Mouse (Mus musculus) CH12.LX (cell line): Measurements from ENCODE around the gene Tmem185b. TPM values are rescaled to one million over a fixed set of nuclear protein-coding genes. Genes with fewer than 3 reads are reported as not detected.
A peak's percentile ranks its signal among the peaks of the same experiment; 100 is the strongest.

Experiments
- DNase-seq: peaks from one replicate; pipeline ENCODE4 v3.0.0-alpha.2; 2013; ENCODE audit errors: extremely low read depth
- H3K27ac ChIP-seq: 2 replicates; pipeline ENCODE4 v1.5.1; 2012; ENCODE audit warnings: low read depth, mild to moderate bottlenecking, control low read depth, moderate library complexity; ENCODE audit not compliant: insufficient read depth
- H3K27me3 ChIP-seq: replicated peaks from 2 replicates; pipeline ENCODE3; 2012; ENCODE audit warnings: inconsistent platforms
- H3K36me3 ChIP-seq, 2 experiments: replicated peaks in 1 of 2; 2 replicates each; pipeline versions ENCODE3 to v1.6.1; 2012; ENCODE audit warnings: inconsistent platforms in 1 of 2, low read length in 1 of 2, mild to moderate bottlenecking in 1 of 2, mixed read lengths in 1 of 2, moderate library complexity in 1 of 2; ENCODE audit not compliant: control insufficient read depth in 1 of 2, insufficient read depth in 1 of 2
- H3K4me1 ChIP-seq, 2 experiments: 2 replicates each; pipeline ENCODE4 v1.6.1; 2012; ENCODE audit warnings: inconsistent platforms in 1 of 2, moderate library complexity in 1 of 2; ENCODE audit not compliant: insufficient read depth in 2 of 2, control insufficient read depth in 1 of 2
- H3K4me2 ChIP-seq: 2 replicates; pipeline ENCODE4 v1.6.1; 2012; ENCODE audit warnings: low read depth, mild to moderate bottlenecking, control low read depth; ENCODE audit not compliant: poor library complexity, insufficient read depth, severe bottlenecking
- H3K4me3 ChIP-seq, 3 experiments: fragments of 150-350 bp in 1 of 3; sonication (generic) in 1 of 3; replicated peaks in 1 of 3; 2 replicates each; pipeline versions ENCODE3 to v1.5.1; 2011 to 2012; ENCODE audit warnings: low read depth in 2 of 3, low read length in 2 of 3, mild to moderate bottlenecking in 2 of 3, moderate library complexity in 2 of 3, control low read depth in 1 of 3, improper control_type of control experiment in 1 of 3, inconsistent platforms in 1 of 3, mixed read lengths in 1 of 3; ENCODE audit not compliant: poor library complexity in 1 of 3
- H3K79me2 ChIP-seq: replicated peaks from 2 replicates; pipeline ENCODE4 v1.6.1; 2012; ENCODE audit warnings: mild to moderate bottlenecking, moderate library complexity; ENCODE audit not compliant: control insufficient read depth, poor library complexity, insufficient read depth, severe bottlenecking; ENCODE audit errors: extremely low read depth
- H3K9ac ChIP-seq: 2 replicates; pipeline ENCODE4 v1.6.1; 2012; ENCODE audit warnings: low read depth, mild to moderate bottlenecking, control low read depth, moderate library complexity; ENCODE audit not compliant: insufficient read depth
- H3K9me3 ChIP-seq: replicated peaks from 2 replicates; pipeline ENCODE3; 2012; ENCODE audit warnings: low read length, inconsistent platforms, mixed read lengths
- CHD1 ChIP-seq: IDR thresholded peaks from 2 replicates; pipeline ENCODE4 v1.6.1; 2012; ENCODE audit warnings: low read depth, low read length, improper control_type of control experiment, inconsistent platforms
- CTCF ChIP-seq, 2 experiments: IDR thresholded peaks in 1 of 2; conservative IDR thresholded peaks in 1 of 2; 2 replicates each; pipeline ENCODE4 v1.5.1; 2011 to 2012; ENCODE audit warnings: low read depth in 2 of 2, low read length in 2 of 2, improper control_type of control experiment in 1 of 2, inconsistent platforms in 1 of 2, mild to moderate bottlenecking in 1 of 2, moderate library complexity in 1 of 2
- ELF1 ChIP-seq: IDR thresholded peaks from 2 replicates; pipeline ENCODE4 v1.6.1; 2014; ENCODE audit warnings: low read depth, mild to moderate bottlenecking, inconsistent platforms, low read length, improper control_type of control experiment
- ETS1 ChIP-seq: conservative IDR thresholded peaks from 2 replicates; pipeline ENCODE4 v1.6.1; 2012; ENCODE audit warnings: low read depth, mild to moderate bottlenecking, inconsistent platforms, low read length, improper control_type of control experiment, moderate library complexity
- IRF4 ChIP-seq: IDR thresholded peaks from 2 replicates; pipeline ENCODE4 v1.6.1; 2014; ENCODE audit warnings: low read depth, mild to moderate bottlenecking, inconsistent platforms, low read length, improper control_type of control experiment
- JUN ChIP-seq: IDR thresholded peaks from 2 replicates; pipeline ENCODE4 v1.6.1; 2011; ENCODE audit warnings: low read depth, mild to moderate bottlenecking, low read length, improper control_type of control experiment, moderate library complexity; ENCODE audit not compliant: insufficient read depth
- JUND ChIP-seq: conservative IDR thresholded peaks from 2 replicates; pipeline ENCODE4 v1.6.1; 2011; ENCODE audit warnings: low read depth, low read length, improper control_type of control experiment
- MAFK ChIP-seq: IDR thresholded peaks from 2 replicates; pipeline ENCODE4 v1.6.1; 2011; ENCODE audit warnings: low read length, improper control_type of control experiment; ENCODE audit not compliant: insufficient replicate concordance
- MAX ChIP-seq: IDR thresholded peaks from 2 replicates; pipeline ENCODE4 v1.6.1; 2011; ENCODE audit warnings: low read length, improper control_type of control experiment
- MEF2A ChIP-seq: IDR thresholded peaks from 2 replicates; pipeline ENCODE4 v1.6.1; 2014; ENCODE audit warnings: low read depth, mild to moderate bottlenecking, inconsistent platforms, low read length, improper control_type of control experiment, borderline replicate concordance
- MXI1 ChIP-seq: IDR thresholded peaks from 2 replicates; pipeline ENCODE4 v1.6.1; 2011; ENCODE audit warnings: mild to moderate bottlenecking, low read depth, low read length, improper control_type of control experiment
- MYC ChIP-seq: IDR thresholded peaks from 2 replicates; pipeline ENCODE4 v1.6.1; 2011; ENCODE audit warnings: low read depth, mild to moderate bottlenecking, improper control_type of control experiment, low read length
- NELFE ChIP-seq: IDR thresholded peaks from 2 replicates; pipeline ENCODE4 v1.6.1; 2011; ENCODE audit warnings: low read depth, low read length, improper control_type of control experiment
- NRF1 ChIP-seq: IDR thresholded peaks from 2 replicates; pipeline ENCODE4 v1.6.1; 2014; ENCODE audit warnings: low read depth, mild to moderate bottlenecking, inconsistent platforms, low read length, improper control_type of control experiment, moderate library complexity
- POLR2AphosphoS2 ChIP-seq: IDR thresholded peaks from 2 replicates; pipeline ENCODE4 v1.6.1; 2011; ENCODE audit warnings: low read depth, low read length, improper control_type of control experiment
- RAD21 ChIP-seq: IDR thresholded peaks from 2 replicates; pipeline ENCODE4 v1.6.1; 2011; ENCODE audit warnings: low read depth, mild to moderate bottlenecking, low read length, improper control_type of control experiment, moderate library complexity
- RCOR1 ChIP-seq: conservative IDR thresholded peaks from 2 replicates; pipeline ENCODE4 v1.6.1; 2012; ENCODE audit warnings: low read depth, mild to moderate bottlenecking, inconsistent platforms, low read length, improper control_type of control experiment
- TBP ChIP-seq: conservative IDR thresholded peaks from 2 replicates; pipeline ENCODE4 v1.6.1; 2011; ENCODE audit warnings: low read depth, low read length, improper control_type of control experiment
- ZC3H11A ChIP-seq: IDR thresholded peaks from 2 replicates; pipeline ENCODE4 v1.6.1; 2012; ENCODE audit warnings: low read depth, mild to moderate bottlenecking, inconsistent platforms, low read length, improper control_type of control experiment
- ZNF384 ChIP-seq: IDR thresholded peaks from 2 replicates; pipeline ENCODE4 v1.6.1; 2012; ENCODE audit warnings: low read depth, low read length, improper control_type of control experiment, inconsistent platforms
- dilution Hi-C: fragments of 300-500 bp; cut with MboI; formaldehyde crosslinking; loops from 2 replicates; pipeline ENCODE4 v1.14.3; 2020; ENCODE audit warnings: low sequenced_read_pairs; ENCODE audit not compliant: extremely low pct_unique_long_range_greater_than_20kb, extremely low pct_ligation_motif_present
- in situ Hi-C: fragments of 300-500 bp; cut with MboI; formaldehyde crosslinking; loops from 3 replicates; pipeline ENCODE4 v1.14.3; 2019; ENCODE audit warnings: low sequenced_read_pairs, low pct_ligation_motif_present, low pct_unique_long_range_greater_than_20kb, mixed read lengths
- polyA plus RNA-seq: library from polyadenylated mRNA; unstranded; fragments of >175 nt; gene quantifications from 2 replicates; pipeline ENCODE4 v1.2.1, GENCODE M21; 2012; ENCODE audit warnings: low read depth; ENCODE audit not compliant: insufficient read length
- total RNA-seq, 2 experiments: library from RNA; depleted of rRNA; stranded (reverse); fragments of 300-350 nt in 1 of 2; fragments of >200 nt in 1 of 2; gene quantifications; 2 replicates each; pipeline ENCODE4 v1.2.3; 2012 to 2014

Gene Tmem185b
- total and polyA plus RNA-seq, 3 experiments, result 11.7 to 14.9 (median 13.4) TPM

DNA sequence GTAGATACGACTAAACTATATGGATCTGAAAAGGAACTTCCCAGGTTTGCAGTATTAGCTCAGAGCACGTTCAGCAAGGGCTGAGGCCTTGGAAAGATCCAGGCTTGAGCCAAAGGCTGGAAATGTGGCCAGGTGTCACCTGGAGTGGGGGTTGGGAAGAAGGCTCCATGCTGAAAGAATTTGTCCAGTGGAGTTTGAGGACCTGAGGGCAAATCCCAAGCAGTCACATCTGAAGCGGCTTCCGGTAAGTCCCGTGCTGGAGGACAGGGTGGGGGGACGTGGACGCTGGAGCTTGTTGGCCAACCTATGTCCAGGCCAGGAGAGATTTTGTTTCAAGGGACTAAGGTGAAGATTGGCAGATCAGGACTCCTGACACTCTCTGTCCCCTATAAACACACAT, 2.1 kb upstream of the Tmem185b start:
- in situ Hi-C loops, result no loop called here

DNA sequence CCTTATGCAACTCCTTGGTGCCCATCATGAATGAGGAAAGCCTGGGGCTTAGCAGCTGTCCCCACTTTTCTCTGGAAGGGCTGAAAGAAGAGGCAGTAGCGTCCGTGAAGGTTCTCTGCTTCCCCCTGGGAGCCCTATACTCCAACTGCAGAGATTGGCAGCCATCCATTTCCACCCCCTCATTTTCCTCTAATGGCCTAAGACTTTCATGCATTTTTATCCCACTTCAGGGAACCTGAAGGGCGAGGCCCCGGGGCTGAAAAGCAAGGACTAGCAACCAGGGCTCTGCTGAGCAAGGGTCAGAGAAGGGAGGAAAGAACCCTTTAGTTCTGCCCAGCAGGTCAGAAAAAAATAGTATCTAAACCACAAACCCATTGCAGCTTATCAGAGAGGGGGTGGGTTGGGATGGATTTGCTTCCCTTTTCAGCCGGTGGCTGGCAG, 936 bp upstream of the Tmem185b start:
- H3K4me1 ChIP-seq, result peaks cover 7 to 16% of the 10 kb centered on the region in 2 experiments
- H3K27ac ChIP-seq, result no peak overlapping the region
- no peak for DNase-seq
- dilution Hi-C loops, result no loop called here
- H3K36me3 ChIP-seq, result peaks cover 0 to 28% of the 10 kb centered on the region in 2 experiments
- H3K79me2 ChIP-seq, result no peaks in the 10 kb centered on the region
- no peak overlapping the region for H3K9ac ChIP-seq
- no peaks in the 10 kb centered on the region for H3K27me3 ChIP-seq
- peak overlapping the region; percentile 87 for H3K4me2 ChIP-seq
- in situ Hi-C loops, result no loop called here
- H3K4me3 ChIP-seq, result no peak overlapping the region
- peaks cover 22% of the 10 kb centered on the region for H3K9me3 ChIP-seq
- no peak for TF ChIP-seq MAX
- TF ChIP-seq RAD21, result no peak
- TF ChIP-seq CHD1, result no peak
- TF ChIP-seq MYC, result no peak
- TF ChIP-seq IRF4, result no peak
- no peak for TF ChIP-seq TBP
- TF ChIP-seq MXI1, result no peak
- no peak for TF ChIP-seq RCOR1
- TF ChIP-seq JUN, result no peak
- no peak for TF ChIP-seq ELF1
- no peak for TF ChIP-seq CTCF (conservative IDR thresholded peaks at IDR 0.05 in 1 of 2, IDR thresholded peaks at IDR 0.05 in 1 of 2; ENCODE audit: low read depth in 2 of 2, low read length in 2 of 2)
- TF ChIP-seq ZNF384, result no peak
- TF ChIP-seq NRF1, result no peak
- no peak for TF ChIP-seq JUND
- TF ChIP-seq ETS1, result no peak

More for the DNA sequence above, 2.1 kb upstream of the Tmem185b start:
- no peak for DNase-seq
- Histone ChIP-seq H3K36me3 (peaks cover 0 to 21% of the 10 kb centered on the region in 2 experiments), H3K4me3 (no peak overlapping the region)
- dilution Hi-C loops, result no loop called here
- TF ChIP-seq MYC, result no peak
- TF ChIP-seq ZC3H11A, result no peak
- no peak for TF ChIP-seq MEF2A
- no peak for TF ChIP-seq POLR2AphosphoS2
- TF ChIP-seq NELFE, result no peak
- no peak for TF ChIP-seq NRF1
- TF ChIP-seq MAX, result no peak
- TF ChIP-seq MAFK, result no peak
- TF ChIP-seq JUN, result no peak
- TF ChIP-seq, all 38 proteins: peak for 0
- Histone ChIP-seq H3K9ac (no peak overlapping the region), H3K4me1 (peaks cover 7 to 16% of the 10 kb centered on the region in 2 experiments), H3K27ac (no peak overlapping the region), H3K79me2 (no peaks in the 10 kb centered on the region), H3K9me3 (peaks cover 17% of the 10 kb centered on the region), H3K4me2 (no peak overlapping the region), H3K27me3 (no peaks in the 10 kb centered on the region)
